Mouse (Mus musculus) thymus, adult 2 months (tissue): ENCODE data around the gene H2-Eb1. TPM values are rescaled to one million over a fixed set of nuclear protein-coding genes. Genes with fewer than 3 reads are reported as not detected.
"Not testable (repeated sequence)": the region's sequence is repeated elsewhere in the genome, so short reads cannot be mapped to it uniquely, and the experiment has no call there.

Source experiments
- DNase-seq: peaks from one replicate; pipeline ENCODE4 v3.0.0; 2021
- H3K27ac ChIP-seq: fragments of 200-500 bp; 2 replicates; pipeline ENCODE4 v1.5.1; 2012; ENCODE audit warnings: low read length, control low read depth; ENCODE audit not compliant: control insufficient read depth, insufficient read depth
- H3K27me3 ChIP-seq: fragments of 200-500 bp; 2 replicates; pipeline ENCODE4 v1.6.1; 2012; ENCODE audit warnings: mild to moderate bottlenecking, low read length, moderate library complexity, mixed read lengths; ENCODE audit not compliant: control insufficient read depth, insufficient read depth
- H3K36me3 ChIP-seq: fragments of 200-500 bp; 2 replicates; pipeline ENCODE4 v1.6.1; 2012; ENCODE audit warnings: mild to moderate bottlenecking, low read length, moderate library complexity; ENCODE audit not compliant: control insufficient read depth, insufficient read depth
- H3K4me1 ChIP-seq: fragments of 200-500 bp; replicated peaks from 2 replicates; pipeline ENCODE4 v1.6.1; 2012; ENCODE audit warnings: low read length; ENCODE audit not compliant: control insufficient read depth, insufficient read depth
- H3K4me3 ChIP-seq: fragments of 200-500 bp; 2 replicates; pipeline ENCODE4 v1.5.1; 2012; ENCODE audit warnings: mild to moderate bottlenecking, low read length, control low read depth, moderate library complexity; ENCODE audit not compliant: control insufficient read depth, insufficient read depth
- CTCF ChIP-seq: fragments of 200-500 bp; IDR thresholded peaks from 2 replicates; pipeline ENCODE4 v1.5.1; 2012; ENCODE audit warnings: mild to moderate bottlenecking, control low read depth, low read length, moderate library complexity, borderline replicate concordance; ENCODE audit not compliant: control insufficient read depth, poor library complexity, insufficient read depth; ENCODE audit errors: extremely low read depth
- POLR2A ChIP-seq: fragments of 200-500 bp; IDR thresholded peaks from 2 replicates; pipeline ENCODE4 v1.6.1; 2012; ENCODE audit warnings: mild to moderate bottlenecking, low read length, control low read depth, moderate library complexity; ENCODE audit not compliant: control insufficient read depth, poor library complexity, insufficient read depth; ENCODE audit errors: extremely low read depth
- WGBS: fragments of 180-500 bp; shearing (Covaris S2); methylation state at CpG from one replicate; pipeline ENCODE4 v1.1.7; 2018; 5-methylcytosine and 5-hydroxymethylcytosine counted together
- polyA plus RNA-seq: library from polyadenylated mRNA; depleted of rRNA; stranded (reverse); fragments of >200 nt; gene quantifications from 2 replicates; pipeline ENCODE4 v1.2.3, GENCODE M21; 2012

The H2-Eb1 gene
- polyA plus RNA-seq, 1 experiment, result 666 TPM

DNA sequence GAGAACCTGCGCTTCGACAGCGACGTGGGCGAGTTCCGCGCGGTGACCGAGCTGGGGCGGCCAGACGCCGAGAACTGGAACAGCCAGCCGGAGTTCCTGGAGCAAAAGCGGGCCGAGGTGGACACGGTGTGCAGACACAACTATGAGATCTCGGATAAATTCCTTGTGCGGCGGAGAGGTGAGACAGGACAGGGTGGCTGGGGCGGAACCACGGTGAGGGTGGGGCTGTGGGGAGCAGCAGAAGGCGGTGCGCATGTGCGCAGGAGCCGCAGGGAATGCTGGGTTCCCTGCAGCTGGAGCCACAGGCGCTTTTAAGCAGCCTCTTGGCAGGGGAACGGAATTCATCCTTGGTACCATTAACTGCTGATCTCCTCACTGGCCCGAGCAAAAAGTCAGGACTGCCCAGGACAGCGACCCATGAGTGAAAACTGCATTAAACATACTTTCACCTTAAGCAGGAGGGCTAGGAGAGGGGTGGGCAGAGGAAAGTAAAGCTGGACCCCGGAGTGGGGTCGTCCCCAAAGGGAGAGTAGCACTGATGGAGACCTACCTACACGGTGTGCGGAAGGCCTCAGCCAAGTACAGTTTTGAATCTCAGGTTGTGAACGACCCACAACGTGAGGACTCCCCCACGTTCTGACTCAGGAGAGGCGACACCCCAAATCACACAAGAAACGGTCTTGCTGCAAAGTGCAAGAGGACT, 4.2 kb downstream of the H2-Eb1 start:
- no peaks in the 10 kb centered on the region for H3K36me3 ChIP-seq
- TF ChIP-seq POLR2A, result no peak
- TF ChIP-seq CTCF, result no peak
- DNase-seq, result peak; percentile 73
- peaks cover 12% of the 10 kb centered on the region for H3K4me1 ChIP-seq
- 38% methylated on average over 38 of the region's 38 CpGs for WGBS
- H3K27me3 ChIP-seq, result no peaks in the 10 kb centered on the region
- H3K4me3 ChIP-seq, result peak overlapping the region; percentile 87
- no peak overlapping the region for H3K27ac ChIP-seq

- not testable (repeated sequence) for DNase-seq, H3K27ac ChIP-seq, H3K36me3 ChIP-seq, H3K27me3 ChIP-seq, H3K4me3 ChIP-seq
- peaks cover 12% of the 10 kb centered on the region for H3K4me1 ChIP-seq
- WGBS, result 74% methylated on average over 3 of the region's 3 CpGs
Observed at GRCm38 (mm10) chr17:34310526-34310925, 4.9 kb downstream of the H2-Eb1 start.

GRCm38 (mm10) chr17:34312185-34312584, 6.5 kb downstream of the H2-Eb1 start:
- H3K4me1 ChIP-seq, result peaks cover 12% of the 10 kb centered on the region
- H3K4me3 ChIP-seq, result no peak overlapping the region
- 89% methylated on average over 1 of the region's 1 CpGs for WGBS
- no peaks in the 10 kb centered on the region for H3K27me3 ChIP-seq
- H3K27ac ChIP-seq, result peak overlapping the region; percentile 52
- TF ChIP-seq CTCF (no peak), POLR2A (no peak)
- H3K36me3 ChIP-seq, result no peaks in the 10 kb centered on the region
- DNase-seq, result no peak

DNA sequence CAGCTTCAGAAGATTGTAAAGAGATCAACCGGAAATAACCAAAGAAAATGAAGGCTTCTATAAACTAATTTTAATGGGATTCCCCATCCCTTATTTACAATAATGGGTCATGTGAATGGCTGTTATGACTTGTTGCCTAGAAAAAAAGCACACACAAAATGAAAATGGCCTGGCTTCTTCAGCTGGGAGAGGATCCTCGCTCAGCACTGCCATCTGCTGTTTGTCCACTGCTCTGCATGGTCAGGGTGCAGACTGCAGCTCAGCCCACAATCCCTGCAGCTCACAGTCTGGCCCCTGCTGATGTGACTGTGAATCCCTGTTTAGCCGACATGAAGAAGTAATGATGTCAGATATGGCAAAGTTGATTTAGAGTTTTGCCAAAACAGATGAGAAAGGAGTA, 7.7 kb downstream of the H2-Eb1 start:
- Histone ChIP-seq H3K27me3 (no peaks in the 10 kb centered on the region), H3K27ac (no peak overlapping the region)
- WGBS, result 37% methylated on average over 3 of the region's 3 CpGs

DNA sequence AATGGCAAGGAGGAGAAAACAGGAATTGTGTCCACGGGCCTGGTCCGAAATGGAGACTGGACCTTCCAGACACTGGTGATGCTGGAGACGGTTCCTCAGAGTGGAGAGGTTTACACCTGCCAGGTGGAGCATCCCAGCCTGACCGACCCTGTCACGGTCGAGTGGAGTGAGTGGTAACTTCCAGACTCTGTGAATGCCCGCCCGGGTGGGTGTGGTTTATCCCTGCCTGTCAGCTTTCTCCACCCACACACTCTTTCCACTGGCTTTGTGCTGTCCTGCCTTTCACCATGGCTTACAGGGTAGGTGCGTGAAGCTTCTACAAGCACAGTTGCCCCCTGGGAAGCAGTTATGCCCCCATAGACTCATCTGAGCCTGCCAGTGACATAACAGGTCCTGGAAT, 8.6 kb downstream of the H2-Eb1 start:
- 84% methylated on average over 9 of the region's 9 CpGs for WGBS
- DNase-seq, result no peak
- TF ChIP-seq CTCF, result no peak
- no peak for TF ChIP-seq POLR2A

More for the DNA sequence above, 7.7 kb downstream of the H2-Eb1 start:
- Histone ChIP-seq H3K4me1 (peaks cover 12% of the 10 kb centered on the region), H3K36me3 (no peaks in the 10 kb centered on the region), H3K4me3 (no peak overlapping the region)
- DNase-seq, result peak; percentile 82
- TF ChIP-seq CTCF (peak; percentile 74; the same call in 1 of the 2 replicates), POLR2A (no peak)

DNA sequence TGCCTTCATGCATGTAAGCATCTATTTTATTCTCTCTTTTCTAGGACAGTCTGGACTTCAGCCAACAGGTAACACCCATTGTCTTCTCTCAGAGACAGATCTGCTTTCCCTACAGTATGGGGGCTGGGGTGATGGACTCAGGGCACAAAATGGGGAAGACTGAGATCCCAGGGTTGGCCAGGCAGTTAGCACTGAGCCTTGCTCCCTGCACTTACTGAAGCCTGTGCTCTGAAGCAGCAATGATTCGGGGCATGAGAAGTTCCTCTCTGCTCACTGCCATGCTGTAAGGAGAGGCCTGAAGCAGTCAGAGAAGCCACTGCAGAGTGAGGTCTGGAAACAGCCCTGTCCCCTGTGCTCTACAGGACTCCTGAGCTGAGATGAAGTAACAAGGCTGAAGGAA, 9.8 kb downstream of the H2-Eb1 start:
- 81% methylated on average over 1 of the region's 1 CpGs for WGBS

More for the DNA sequence above, 8.6 kb downstream of the H2-Eb1 start:
- no peaks in the 10 kb centered on the region for H3K27me3 ChIP-seq
- peaks cover 10% of the 10 kb centered on the region for H3K4me1 ChIP-seq
- H3K36me3 ChIP-seq, result no peaks in the 10 kb centered on the region
- no peak overlapping the region for H3K4me3 ChIP-seq
- H3K27ac ChIP-seq, result no peak overlapping the region

DNA sequence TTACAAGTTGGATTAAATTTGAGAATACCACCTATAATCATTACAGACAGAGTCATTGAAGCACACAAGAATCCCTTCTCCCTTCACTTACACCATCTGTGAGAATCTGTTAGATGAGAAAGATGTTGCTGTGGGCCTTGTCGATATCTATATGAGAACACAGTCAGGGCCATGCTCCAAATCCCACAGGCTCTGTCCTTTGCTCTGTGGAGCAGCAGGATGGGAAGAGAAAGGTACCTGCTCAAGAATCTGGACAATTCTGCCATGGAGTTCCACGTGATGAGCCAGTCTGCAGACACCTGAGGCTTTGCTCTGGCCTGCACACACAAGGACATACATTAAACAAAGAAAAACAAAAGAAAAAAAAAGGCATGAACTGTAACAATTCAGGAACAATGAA, 11.0 kb downstream of the H2-Eb1 start:
- H3K27me3 ChIP-seq, result no peaks in the 10 kb centered on the region
- no peak for DNase-seq
- no peak for TF ChIP-seq CTCF
- TF ChIP-seq POLR2A, result no peak
- H3K36me3 ChIP-seq, result no peaks in the 10 kb centered on the region
- no peak overlapping the region for H3K4me3 ChIP-seq
- 91% methylated on average over 2 of the region's 2 CpGs for WGBS
- H3K27ac ChIP-seq, result no peak overlapping the region
- H3K4me1 ChIP-seq, result peaks cover 4% of the 10 kb centered on the region

More for the DNA sequence above, 9.8 kb downstream of the H2-Eb1 start:
- Histone ChIP-seq H3K27ac (no peak overlapping the region), H3K4me1 (peaks cover 4% of the 10 kb centered on the region), H3K36me3 (no peaks in the 10 kb centered on the region), H3K4me3 (no peak overlapping the region), H3K27me3 (no peaks in the 10 kb centered on the region)
- DNase-seq, result no peak
- TF ChIP-seq CTCF (no peak), POLR2A (no peak)
